Mouse (Mus musculus) C3H10T1/2 (cell line): Measurements from ENCODE around the gene Olfr495. TPM values are rescaled to one million over a fixed set of nuclear protein-coding genes. Genes with fewer than 3 reads are reported as not detected.

Experiments used
- polyA plus RNA-seq, 2 experiments: library from polyadenylated mRNA; unstranded; fragments of >200 nt; fragmentation: generic; extraction: Trizol; gene quantifications; one replicate each; pipeline ENCODE4 v1.2.1; 2012; ENCODE audit warnings: missing spikeins in 2 of 2

The Olfr495 gene
- not detected for polyA plus RNA-seq

DNA sequence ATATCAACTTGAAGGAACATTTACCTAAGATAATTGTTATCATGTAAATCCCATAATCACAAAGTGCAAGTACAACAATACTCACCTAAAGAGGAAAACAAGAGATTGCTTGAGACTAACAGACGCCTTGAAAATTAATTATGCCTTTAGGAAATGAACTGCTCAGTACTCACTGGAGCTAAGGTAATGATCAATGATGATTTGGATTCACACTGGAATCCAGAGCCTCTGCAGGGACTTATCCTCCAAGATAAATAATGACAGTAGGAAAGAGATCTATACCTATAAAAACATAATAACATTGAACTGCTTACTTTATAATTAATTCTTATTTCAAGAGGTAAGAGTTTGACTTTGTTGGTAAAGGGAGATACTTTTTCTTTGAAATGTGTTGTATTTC lies at the start of gene Olfr495:
Gene Olfr495 (plus strand): TSS at position 301 of the 400 bp plus-strand sequence.

DNA sequence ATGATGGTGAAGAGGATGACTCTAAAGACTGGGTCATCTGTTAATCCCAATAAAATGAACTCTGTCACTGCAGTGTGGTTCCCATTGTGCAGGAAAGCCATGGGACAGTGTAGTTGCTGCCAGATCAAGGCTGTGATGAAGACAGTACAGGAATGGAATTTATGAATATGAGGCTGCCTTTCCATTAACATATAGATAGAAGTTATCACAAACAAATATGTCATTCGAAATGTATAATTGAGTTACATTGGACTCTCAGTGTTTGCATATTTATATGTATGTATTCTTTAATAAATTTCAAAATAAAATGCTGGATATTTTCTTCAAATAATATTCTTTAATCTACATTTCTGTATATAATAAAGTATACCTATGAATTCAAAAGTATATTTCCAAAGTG lies 46.1 kb upstream of the Olfr495 start, which contains the start of gene Olfr493:
Gene Olfr493 (minus strand): TSS at position 101 of the 400 bp plus-strand sequence.

DNA sequence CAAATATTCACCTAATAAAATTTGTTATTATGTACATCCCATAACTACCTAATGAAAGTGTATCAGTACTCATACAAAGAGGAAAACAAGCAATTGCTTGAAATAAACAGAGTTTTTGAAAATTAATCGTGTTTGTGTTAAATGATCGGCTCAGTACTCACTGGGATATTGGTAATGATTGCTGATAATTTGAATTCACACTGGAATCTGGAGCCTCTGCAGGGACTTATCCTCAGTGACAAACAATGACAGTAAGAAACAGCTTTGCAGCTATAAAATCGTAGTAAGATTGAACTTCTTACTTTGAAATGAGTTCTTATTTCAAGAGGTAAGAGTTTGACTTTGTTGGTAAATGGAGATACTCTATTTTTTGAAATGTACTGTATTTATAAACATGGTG lies 27.9 kb upstream of the Olfr495 start, which contains the start of gene Olfr494:
Gene Olfr494 (plus strand): TSS at position 301 of the 400 bp plus-strand sequence.

DNA sequence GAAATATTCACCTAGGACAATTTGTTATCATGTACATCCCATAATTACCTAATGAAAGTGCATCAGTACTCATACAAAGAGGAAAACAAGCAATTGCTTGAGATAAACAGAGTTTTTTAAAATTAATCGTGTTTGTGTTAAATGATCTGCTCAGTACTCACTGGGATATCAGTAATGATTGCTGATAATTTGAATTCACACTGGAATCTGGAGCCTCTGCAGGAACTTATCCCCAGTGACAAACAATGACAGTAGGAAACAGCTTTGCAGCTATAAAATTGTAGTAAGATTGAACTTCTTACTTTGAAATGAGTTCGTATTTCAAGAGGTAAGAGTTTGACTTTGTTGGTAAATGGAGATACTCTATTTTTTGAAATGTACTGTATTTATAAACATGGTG lies 27.2 kb downstream of the Olfr495 start, which contains the start of gene Olfr497:
Gene Olfr497 (plus strand): TSS at position 301 of the 400 bp plus-strand sequence.

Other genes with a start within 250 kb of the Olfr495 start
- not detected for gene Olfr485, start 233.3 kb upstream of the Olfr495 start, polyA plus RNA-seq
- gene Olfr486, start 220.4 kb upstream of the Olfr495 start, polyA plus RNA-seq: not detected
- gene Olfr487, start 178.5 kb upstream of the Olfr495 start, polyA plus RNA-seq: not detected
- not detected for gene Olfr488, start 134.8 kb upstream of the Olfr495 start, polyA plus RNA-seq
- gene Olfr490, start 104.2 kb upstream of the Olfr495 start, polyA plus RNA-seq: not detected
- gene Olfr491, start 79.7 kb upstream of the Olfr495 start, polyA plus RNA-seq: not detected
- not detected for gene Olfr492, start 69.5 kb upstream of the Olfr495 start, polyA plus RNA-seq
- not detected for gene Olfr493, start 46.2 kb upstream of the Olfr495 start, polyA plus RNA-seq
- gene Olfr494, start 27.8 kb upstream of the Olfr495 start, polyA plus RNA-seq: not detected
- gene Olfr497, start 27.3 kb downstream of the Olfr495 start, polyA plus RNA-seq: not detected
- gene Olfr498, start 72.2 kb downstream of the Olfr495 start, polyA plus RNA-seq: not detected
- not detected for gene Olfr502, start 131.9 kb downstream of the Olfr495 start, polyA plus RNA-seq
- gene Olfr503, start 151.4 kb downstream of the Olfr495 start, polyA plus RNA-seq: not detected
- not detected for gene Olfr504, start 172.6 kb downstream of the Olfr495 start, polyA plus RNA-seq
- not detected for gene Olfr506, start 217.6 kb downstream of the Olfr495 start, polyA plus RNA-seq
- gene Olfr507, start 228.6 kb downstream of the Olfr495 start, polyA plus RNA-seq: not detected
- gene Olfr508, start 236.8 kb downstream of the Olfr495 start, polyA plus RNA-seq: not detected